Mouse (Mus musculus) heart, embryonic 14.5 days (tissue): ENCODE measurements around the gene Olfr870. TPM values are rescaled to one million over a fixed set of nuclear protein-coding genes. Genes with fewer than 3 reads are reported as not detected.

Experiments used
- ATAC-seq: fragments of 200-750 bp; cut with Nextera tagmentation; 2 replicates; pipeline ENCODE4 v1.8.0; 2017; ENCODE audit warnings: low read depth, moderate TSS enrichment; ENCODE audit not compliant: insufficient number of reproducible peaks, insufficient read depth, low FRiP score
- H3K27ac ChIP-seq, 2 experiments: fragments of 200-500 bp in 1 of 2; fragments of 300-500 bp in 1 of 2; sonication (generic) in 1 of 2; replicated peaks in 1 of 2; 2 replicates each; pipeline ENCODE4 v1.5.1; 2012 to 2014; ENCODE audit warnings: low read depth in 2 of 2, low read length in 2 of 2, control low read depth in 1 of 2, mild to moderate bottlenecking in 1 of 2, mixed read lengths in 1 of 2; ENCODE audit not compliant: control insufficient read depth in 1 of 2, insufficient read depth in 1 of 2
- H3K27me3 ChIP-seq: fragments of 300-500 bp; sonication (generic); 2 replicates; pipeline ENCODE4 v1.6.1; 2014; ENCODE audit warnings: mild to moderate bottlenecking, low read length, control low read depth; ENCODE audit not compliant: control insufficient read depth, insufficient read depth
- H3K36me3 ChIP-seq: fragments of 300-500 bp; sonication (generic); 2 replicates; pipeline ENCODE4 v1.6.1; 2014; ENCODE audit warnings: mild to moderate bottlenecking, control low read depth, low read length, mixed read lengths; ENCODE audit not compliant: control insufficient read depth, insufficient read depth
- H3K4me1 ChIP-seq, 2 experiments: fragments of 200-500 bp in 1 of 2; fragments of 300-500 bp in 1 of 2; sonication (generic) in 1 of 2; 2 replicates each; pipeline ENCODE4 v1.6.1; 2012 to 2014; ENCODE audit warnings: low read length in 2 of 2, control low read depth in 1 of 2, mixed read lengths in 1 of 2; ENCODE audit not compliant: control insufficient read depth in 2 of 2, insufficient read depth in 2 of 2
- H3K4me2 ChIP-seq: fragments of 300-500 bp; sonication (generic); 2 replicates; pipeline ENCODE4 v1.6.1; 2014; ENCODE audit warnings: mild to moderate bottlenecking, low read length
- H3K4me3 ChIP-seq, 2 experiments: fragments of 200-500 bp in 1 of 2; fragments of 300-500 bp in 1 of 2; sonication (generic) in 1 of 2; 2 replicates each; pipeline ENCODE4 v1.5.1; 2012 to 2014; ENCODE audit warnings: low read length in 2 of 2, mild to moderate bottlenecking in 2 of 2, control low read depth in 1 of 2, low read depth in 1 of 2, moderate library complexity in 1 of 2; ENCODE audit not compliant: control insufficient read depth in 1 of 2, insufficient read depth in 1 of 2
- H3K9ac ChIP-seq: fragments of 300-500 bp; sonication (generic); 2 replicates; pipeline ENCODE4 v1.6.1; 2014; ENCODE audit warnings: mild to moderate bottlenecking, low read length
- H3K9me3 ChIP-seq: fragments of 300-500 bp; sonication (generic); 2 replicates; pipeline ENCODE4 v1.6.1; 2016; ENCODE audit warnings: low read length, control low read depth; ENCODE audit not compliant: control insufficient read depth
- WGBS: fragments of 180-500 bp; shearing (Covaris S2); extraction: QIAGEN DNeasy Blood & Tissue Kit; methylation state at CpG from one replicate; pipeline ENCODE4 v1.1.7; 2014; 5-methylcytosine and 5-hydroxymethylcytosine counted together
- polyA plus RNA-seq: library from polyadenylated mRNA; unstranded; fragments of >200 nt; fragmentation: Nextera tagmentation; extraction: Ambion mirVana; gene quantifications from 2 replicates; pipeline ENCODE4 v1.2.1, GENCODE M21; 2014

Olfr870 gene
- polyA plus RNA-seq, 1 experiment from 2014 or later, result not detected

DNA sequence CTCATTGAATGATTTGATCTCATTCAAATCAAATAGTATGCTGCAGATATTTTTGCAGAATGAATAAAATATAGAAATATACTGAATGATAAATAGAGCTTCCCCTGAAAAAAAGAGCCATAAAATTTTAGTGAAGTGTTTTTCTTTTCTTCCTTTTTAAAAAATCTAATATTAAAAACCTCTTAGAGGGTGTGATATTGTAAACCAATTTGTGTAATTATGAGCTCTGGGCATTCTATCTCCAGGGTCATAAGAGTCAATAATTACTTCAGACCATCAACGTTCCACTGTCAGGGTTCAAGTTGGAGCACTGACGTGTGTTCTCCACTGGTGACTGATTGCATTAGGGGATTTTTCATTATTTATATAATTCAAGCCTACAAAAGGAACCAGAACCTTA, 45.1 kb downstream of the Olfr870 start, which contains the start of gene Olfr869:
TSS of gene Olfr869 (plus strand) at position 301 of the 400 bp plus-strand sequence.
- Histone ChIP-seq H3K4me2 (no peak within 1 kb of the TSS), H3K36me3 (no peaks in the 10 kb centered on the region), H3K9ac (no peak within 1 kb of the TSS), H3K27me3 (no peaks in the 10 kb centered on the region), H3K27ac (no peak within 1 kb of the TSS), H3K4me3 (no peak within 1 kb of the TSS), H3K4me1 (no peaks in the 10 kb centered on the region), H3K9me3 (no peaks in the 10 kb centered on the region; the same call in 1 of the 2 replicates)
- no peak for ATAC-seq
- 70% methylated on average over 2 of the region's 2 CpGs for whole genome bisulfite sequencing

Other genes starting within 250 kb of the Olfr870 start
- not detected in 2 replicates for gene Olfr866, start 146.0 kb downstream of the Olfr870 start, polyA plus RNA-seq
- gene Olfr867, start 116.5 kb downstream of the Olfr870 start, polyA plus RNA-seq, result not detected in 2 replicates
- gene Olfr868, start 75.4 kb downstream of the Olfr870 start, polyA plus RNA-seq, result not detected in 2 replicates
- not detected in 2 replicates for gene Olfr869, start 45.0 kb downstream of the Olfr870 start, polyA plus RNA-seq
- not detected in 2 replicates for gene Olfr871, start 38.1 kb upstream of the Olfr870 start, polyA plus RNA-seq
- not detected in 2 replicates for gene Olfr872, start 63.1 kb upstream of the Olfr870 start, polyA plus RNA-seq
- 0.19 TPM in 1 of 2 replicates, not detected in the other for gene Olfr39, start 108.3 kb upstream of the Olfr870 start, polyA plus RNA-seq
- not detected in 2 replicates for gene Olfr873, start 124.5 kb upstream of the Olfr870 start, polyA plus RNA-seq
- gene Olfr18, start 162.0 kb upstream of the Olfr870 start, polyA plus RNA-seq, result not detected in 2 replicates
- gene Zfp560, start 211.1 kb upstream of the Olfr870 start, polyA plus RNA-seq, result 38.7 and 40.5 TPM in 2 replicates